Mouse (Mus musculus) kidney, postnatal 25 days (tissue): ENCODE data around the gene Cyfip2.
A peak's percentile ranks its signal among the peaks of the same experiment; 100 is the strongest.

ENCODE experiments used
- DNase-seq, 2 experiments: peaks; one replicate each; pipeline ENCODE4 v3.0.0; 2021; ENCODE audit warnings: mixed read lengths in 2 of 2

Gene Cyfip2

GRCm38 (mm10) chr11:46312523-46313035 lies at the start of gene Cyfip2:
Cyfip2 (minus strand) TSS chr11:46312859.
- peak; percentile 49 to 79 for DNase-seq

DNA sequence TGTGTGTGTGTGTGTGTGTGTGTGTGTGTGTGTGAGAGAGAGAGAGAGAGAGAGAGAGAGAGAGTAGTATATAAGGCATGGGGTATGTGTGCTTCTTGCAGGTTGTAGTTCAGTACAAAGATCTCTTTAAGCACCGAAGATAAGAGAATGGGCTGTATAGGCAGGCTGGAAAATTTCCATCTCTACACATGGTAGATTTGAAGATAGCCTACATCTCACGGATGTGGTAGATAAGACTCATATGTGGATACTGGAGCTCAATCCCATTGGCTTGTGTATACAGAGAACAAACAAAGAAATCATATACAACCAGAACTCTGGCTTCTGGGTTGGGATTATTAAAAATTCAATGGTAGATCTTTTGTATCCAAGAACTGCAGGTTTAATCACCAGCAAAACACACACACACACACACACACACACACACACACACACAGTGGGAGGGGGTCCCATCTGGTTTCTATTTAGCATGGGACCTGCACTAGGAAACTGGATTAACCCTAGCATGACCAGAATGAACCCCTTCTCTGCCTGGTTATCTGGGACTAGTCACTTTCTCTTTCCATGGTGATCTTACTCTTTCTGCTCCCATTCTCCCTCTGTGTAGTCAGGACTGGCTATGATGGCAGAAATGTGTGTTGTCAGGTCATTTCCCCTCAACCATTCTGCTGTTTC lies 48.5 kb upstream of the Cyfip2 start:
- no peak for DNase-seq

DNA sequence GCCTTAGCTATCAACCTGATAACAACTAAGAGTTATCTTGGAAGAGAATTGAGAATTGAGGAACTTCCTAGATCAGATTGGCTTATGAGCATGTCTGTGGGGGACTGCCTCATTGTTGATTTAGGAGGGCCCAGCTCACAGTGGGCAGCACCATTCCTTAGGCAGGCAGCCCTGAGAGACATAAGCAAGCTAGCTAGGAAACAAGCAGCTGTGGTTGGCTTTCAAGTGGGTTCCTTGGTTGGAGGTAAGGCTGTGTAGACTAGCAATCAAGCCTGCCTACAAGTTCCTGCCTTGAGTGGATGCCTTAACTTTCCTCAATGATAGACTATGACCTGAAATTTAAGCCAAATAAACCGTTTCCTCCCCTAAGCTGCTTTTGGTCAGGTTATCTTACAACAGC lies 45.7 kb upstream of the Cyfip2 start:
- no peak for DNase-seq

DNA sequence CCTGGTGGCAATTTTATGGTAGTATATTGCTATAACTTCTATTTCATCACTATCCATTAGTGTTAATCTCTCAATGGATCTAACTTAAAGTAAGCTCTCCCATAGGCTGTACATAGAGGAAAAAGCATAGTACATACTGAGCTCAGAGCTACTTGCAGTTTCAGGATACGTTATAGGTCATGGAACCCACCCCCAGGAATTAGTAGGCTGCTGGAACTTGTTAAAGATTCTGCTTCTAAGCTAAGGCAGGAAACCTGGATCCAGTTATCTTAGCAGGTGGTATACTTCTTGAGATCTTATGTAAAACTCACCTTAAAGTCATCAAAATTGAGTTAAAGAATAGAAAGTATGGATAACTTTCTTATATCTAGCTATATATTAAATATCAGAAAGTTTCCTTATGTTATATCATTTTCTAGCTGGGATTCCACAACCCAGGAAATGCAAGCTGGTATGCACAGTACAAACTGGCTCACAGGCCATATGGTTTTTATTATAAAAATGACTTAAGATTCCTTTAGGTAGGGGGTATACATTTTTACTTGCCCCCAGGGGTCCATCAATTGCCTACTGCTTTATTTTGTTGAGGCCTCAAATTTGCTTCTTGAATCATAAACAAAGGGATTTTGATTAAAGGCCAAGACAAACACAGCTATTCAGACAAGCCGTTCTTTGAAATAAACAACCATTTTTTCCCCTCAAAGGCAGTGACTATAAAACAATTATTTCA lies 37.2 kb upstream of the Cyfip2 start:
- DNase-seq = no peak

- DNase-seq = no peak
These were observed 35.8 kb upstream of the Cyfip2 start for GRCm38 (mm10) chr11:46348416-46348815.

DNA sequence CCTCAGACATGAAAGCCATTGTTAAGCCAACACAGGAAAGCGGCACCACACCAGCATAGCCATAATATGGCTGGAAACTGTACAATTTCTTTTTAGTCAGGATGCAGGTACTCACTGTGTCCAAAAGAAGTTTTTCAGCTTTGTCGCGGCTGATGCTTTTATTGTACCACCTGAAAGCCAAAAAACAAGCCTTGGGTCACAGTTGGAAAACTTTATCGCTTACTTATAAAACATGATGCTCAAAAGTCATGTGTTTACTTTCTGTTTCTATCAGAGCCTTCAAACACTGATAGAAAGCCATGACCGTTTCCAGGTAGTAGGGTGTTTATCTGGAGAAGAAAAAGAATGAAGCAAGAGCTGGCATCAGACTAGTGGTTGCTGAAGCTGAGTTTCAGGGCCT lies 35.1 kb upstream of the Cyfip2 start:
- no peak for DNase-seq

- no peak for DNase-seq
These were observed 31.4 kb upstream of the Cyfip2 start for GRCm38 (mm10) chr11:46343886-46344546.

- no peak for DNase-seq
These were observed 29.3 kb upstream of the Cyfip2 start for GRCm38 (mm10) chr11:46341960-46342359.

DNA sequence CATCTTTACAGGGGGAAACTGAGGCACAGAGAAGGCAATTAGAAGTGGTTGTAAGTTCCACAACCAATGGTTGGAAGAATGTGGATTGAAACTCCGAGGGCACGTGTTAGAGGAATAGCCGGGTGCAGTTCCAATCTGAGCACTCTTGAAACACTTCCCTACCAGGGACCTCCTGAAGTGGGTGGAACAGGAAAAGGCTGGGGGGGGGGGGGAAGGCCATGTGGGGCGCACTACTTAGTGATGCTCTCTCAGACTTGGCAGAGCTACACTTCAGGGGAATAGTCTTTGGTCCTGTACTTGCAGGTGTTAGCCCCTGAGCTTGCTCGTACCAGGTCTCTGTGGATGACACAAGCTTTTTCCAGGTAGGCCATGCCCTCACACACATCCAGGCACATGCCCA lies 23.4 kb upstream of the Cyfip2 start:
- no peak for DNase-seq

GRCm38 (mm10) chr11:46332217-46332616 lies 19.6 kb upstream of the Cyfip2 start:
- DNase-seq = no peak

- no peak for DNase-seq
These were observed 13.8 kb upstream of the Cyfip2 start for GRCm38 (mm10) chr11:46326271-46327015.

DNA sequence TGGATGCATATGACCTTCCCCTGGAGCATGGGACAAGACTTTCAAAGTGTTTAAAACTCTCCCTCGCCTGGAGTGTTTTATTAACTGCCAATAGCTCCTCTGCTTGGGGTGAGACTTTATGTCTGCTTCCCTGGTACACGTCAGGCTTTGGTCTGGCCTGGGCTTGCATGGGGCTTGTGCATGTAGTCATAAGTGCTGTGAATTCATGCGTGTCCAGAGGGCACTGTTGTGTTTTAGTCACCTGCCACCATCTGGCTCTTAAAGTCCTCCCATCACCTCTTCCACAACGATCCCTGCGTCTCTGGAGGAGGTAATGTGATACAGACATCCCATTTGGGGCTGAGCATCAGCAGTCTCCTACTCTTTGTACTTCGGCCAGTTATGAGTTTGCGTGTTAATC lies 8.9 kb upstream of the Cyfip2 start:
- DNase-seq = peak in 1 of 2 experiments; percentile 47

GRCm38 (mm10) chr11:46314534-46314933 lies 1.9 kb upstream of the Cyfip2 start:
- no peak for DNase-seq

DNA sequence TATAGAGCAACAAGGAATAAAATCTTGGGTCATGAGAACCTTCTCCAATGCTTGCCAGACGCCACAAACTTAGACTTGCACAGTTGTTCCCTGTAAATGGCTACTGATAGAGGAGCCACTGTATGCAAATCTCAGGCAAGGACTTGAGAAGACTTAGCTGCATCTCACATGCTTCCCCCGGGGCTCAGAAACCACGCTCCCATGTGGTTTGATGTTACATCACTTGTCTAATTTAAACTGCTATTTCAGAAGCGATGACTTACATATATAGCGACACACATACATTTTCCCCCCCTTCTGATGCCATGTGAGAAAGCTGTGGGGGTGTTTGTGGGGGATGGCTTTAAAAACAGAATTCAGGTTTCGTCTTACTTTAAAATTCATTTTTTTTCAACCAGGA lies 1.2 kb upstream of the Cyfip2 start:
- DNase-seq = peak in 1 of 2 experiments; percentile 16

GRCm38 (mm10) chr11:46311703-46312522 lies 746 bp downstream of the Cyfip2 start:
- DNase-seq = peak; percentile 46 to 78

DNA sequence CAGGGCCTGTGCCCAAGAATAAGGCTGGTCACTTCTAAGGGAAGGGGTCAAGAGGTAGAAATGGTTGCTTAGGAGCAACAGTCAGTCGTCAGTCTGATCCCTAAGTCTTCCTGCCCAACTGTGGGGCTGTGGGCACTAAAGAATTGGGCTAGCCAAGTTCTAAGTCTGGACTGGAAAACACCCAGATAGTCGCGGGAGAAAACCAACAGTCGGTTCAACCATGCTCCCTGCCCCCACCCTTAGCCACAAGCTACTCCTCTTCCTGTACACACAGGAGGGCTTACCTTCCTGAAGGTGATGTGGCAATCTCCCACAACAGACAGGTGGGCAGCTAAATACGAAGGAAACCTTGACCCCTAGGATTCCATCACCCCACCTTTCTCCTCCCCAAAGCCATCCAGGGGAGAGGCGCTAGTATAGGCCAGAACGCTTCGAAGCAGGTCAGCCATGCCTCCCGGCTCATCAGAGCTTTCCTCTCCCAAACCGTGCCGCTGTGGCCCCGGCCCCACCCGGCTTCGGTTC lies 1.4 kb downstream of the Cyfip2 start:
- peak; percentile 38 to 61 for DNase-seq

GRCm38 (mm10) chr11:46310647-46311063 lies 2.0 kb downstream of the Cyfip2 start:
- DNase-seq = peak in 1 of 2 experiments; percentile 39

DNA sequence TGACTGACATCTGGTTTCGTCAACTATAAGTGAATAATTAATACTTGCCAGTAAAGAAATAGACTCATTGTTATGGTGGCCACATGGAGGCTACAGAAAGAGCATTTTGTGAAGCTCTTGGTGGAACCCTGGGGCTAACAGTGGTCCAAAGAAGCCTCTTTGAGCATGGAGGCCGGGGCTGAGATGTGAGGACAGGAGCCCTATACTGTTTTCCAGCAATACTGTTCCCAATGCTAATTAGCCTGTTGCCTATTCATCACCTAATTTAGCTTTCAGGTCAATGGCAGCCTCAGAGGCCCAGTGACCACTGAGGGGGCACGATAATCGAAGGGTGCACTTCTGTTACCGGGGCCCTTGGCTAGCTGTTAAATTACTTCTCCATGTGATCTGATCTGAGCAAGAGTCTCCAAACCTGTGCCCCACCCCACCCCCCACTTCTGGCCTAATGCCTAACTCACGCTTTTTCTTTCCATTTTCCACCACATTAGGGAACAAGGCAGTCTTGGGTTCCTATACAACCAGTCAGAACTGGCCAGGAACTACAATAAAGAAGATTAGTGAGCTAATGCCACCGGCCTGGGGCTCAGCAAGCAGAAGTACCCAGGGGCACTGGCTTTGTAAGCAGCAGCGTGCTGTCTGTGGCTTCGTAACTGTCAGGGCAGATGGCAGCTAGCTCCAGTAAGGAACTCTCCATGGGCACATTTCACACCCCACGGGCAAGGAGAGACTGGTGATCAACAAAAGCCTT lies 2.7 kb downstream of the Cyfip2 start:
- peak in 1 of 2 experiments; percentile 47 for DNase-seq

DNA sequence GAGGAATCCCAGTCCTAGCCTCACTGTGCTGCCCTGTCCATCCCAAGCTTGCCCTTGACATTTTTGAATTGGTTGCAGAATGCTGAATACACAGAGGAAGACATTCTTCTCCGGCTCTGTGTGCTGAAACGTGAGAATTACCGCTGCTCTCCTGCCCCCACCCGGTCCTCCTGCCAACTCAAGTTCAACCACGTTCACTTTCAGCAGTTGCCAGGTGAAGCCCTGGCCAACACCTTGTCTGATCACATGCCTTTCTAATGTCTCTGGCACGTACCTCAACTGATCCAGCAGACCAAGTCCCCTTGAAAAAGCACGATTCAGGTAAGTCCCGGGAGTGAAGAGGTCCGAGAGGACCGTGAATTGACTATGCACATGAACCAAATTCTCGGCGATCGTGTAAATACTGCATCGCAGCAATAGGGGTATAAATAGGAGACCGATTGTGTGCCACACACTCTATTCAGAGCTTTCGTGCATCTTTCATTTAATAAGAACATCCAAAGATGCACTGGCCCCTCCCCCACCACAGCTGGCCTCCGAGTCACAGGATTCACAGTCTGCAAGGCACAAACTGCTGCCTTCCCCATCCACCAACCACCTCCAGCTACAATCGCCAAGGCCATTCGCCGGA lies 3.4 kb downstream of the Cyfip2 start:
- DNase-seq = peak; percentile 71 to 88

GRCm38 (mm10) chr11:46308271-46308974 lies 4.2 kb downstream of the Cyfip2 start:
- peak in 1 of 2 experiments; percentile 31 for DNase-seq
